Mouse (Mus musculus): ENCODE measurements at regions not wholly inside any gene's neighbourhood (a gene's known extent, or its start where the extent isn't known, plus 50 kb on each side); places are given as distances from the start of the nearest gene placed in this dataset.

GRCm38 (mm10) chr2:51073040-51073594, 75.8 kb downstream of the Rnd3 start:
- DNase-seq, result no peak

- no peak for DNase-seq
These were observed 76.5 kb downstream of the Rnd3 start for GRCm38 (mm10) chr2:51072346-51072885.

- no peak for DNase-seq
These were observed 78.0 kb downstream of the Rnd3 start for GRCm38 (mm10) chr2:51070902-51071301.

GRCm38 (mm10) chr2:51066423-51066831, 82.5 kb downstream of the Rnd3 start:
- DNase-seq, result no peak

- DNase-seq, result no peak
These were observed 83.1 kb downstream of the Rnd3 start for GRCm38 (mm10) chr2:51065821-51066220.

GRCm38 (mm10) chr2:51064821-51065220, 84.1 kb downstream of the Rnd3 start:
- DNase-seq, result no peak

- DNase-seq, result no peak
These were observed 86.9 kb downstream of the Rnd3 start for GRCm38 (mm10) chr2:51062049-51062448.

GRCm38 (mm10) chr2:51058158-51058557, 90.8 kb downstream of the Rnd3 start:
- no peak for DNase-seq

GRCm38 (mm10) chr2:51056141-51056731, 92.7 kb downstream of the Rnd3 start:
- peak; percentile 78 for DNase-seq

- DNase-seq, result no peak
These were observed 93.6 kb downstream of the Rnd3 start for GRCm38 (mm10) chr2:51055339-51055738.

GRCm38 (mm10) chr2:51049834-51050170, 99.1 kb downstream of the Rnd3 start:
- no peak for DNase-seq

- no peak for DNase-seq
These were observed 99.6 kb downstream of the Rnd3 start for GRCm38 (mm10) chr2:51049101-51049833.

GRCm38 (mm10) chr2:51047520-51047919, 101.4 kb downstream of the Rnd3 start:
- no peak for DNase-seq

- DNase-seq, result no peak
These were observed 103.3 kb downstream of the Rnd3 start for GRCm38 (mm10) chr2:51045626-51046025.

GRCm38 (mm10) chr2:51041101-51041500, 107.8 kb downstream of the Rnd3 start:
- no peak for DNase-seq

GRCm38 (mm10) chr2:51038685-51039084, 110.2 kb downstream of the Rnd3 start:
- no peak for DNase-seq

- no peak for DNase-seq
These were observed 111.9 kb downstream of the Rnd3 start for GRCm38 (mm10) chr2:51036995-51037394.

- DNase-seq, result no peak
These were observed 112.6 kb downstream of the Rnd3 start for GRCm38 (mm10) chr2:51036190-51036755.

GRCm38 (mm10) chr2:51033881-51034280, 115.0 kb downstream of the Rnd3 start:
- DNase-seq, result no peak

- peak; percentile 26 for DNase-seq
These were observed 126.4 kb downstream of the Rnd3 start for GRCm38 (mm10) chr2:51022479-51022878.

GRCm38 (mm10) chr2:51016129-51016402, 132.8 kb downstream of the Rnd3 start:
- DNase-seq, result no peak

GRCm38 (mm10) chr2:51015360-51016128, 133.4 kb downstream of the Rnd3 start:
- DNase-seq, result no peak

GRCm38 (mm10) chr2:51014232-51014631, 134.7 kb downstream of the Rnd3 start:
- DNase-seq, result no peak
